Mouse (Mus musculus): ENCODE results near the gene Zfp334. TPM values are rescaled to one million over a fixed set of nuclear protein-coding genes. Genes with fewer than 3 reads are reported as not detected.

Zfp334 gene
- polyA plus RNA-seq, 1 experiment from 2014 or later, result 14.1 TPM

- Histone ChIP-seq H3K27ac (no peak overlapping the region), H3K4me3 (replicated peaks) (no peak overlapping the region), H3K27me3 (no peaks in the 10 kb centered on the region), H3K9ac (replicated peaks) (no peak overlapping the region), H3K36me3 (peaks cover 24% of the 10 kb centered on the region), H3K4me1 (replicated peaks) (peaks cover 24% of the 10 kb centered on the region), H3K4me2 (replicated peaks) (peak overlapping the region; percentile 15; the same call in 1 of the 2 replicates), H3K9me3 (no peaks in the 10 kb centered on the region)
- no peak for ATAC-seq
- WGBS, result 33% methylated on average over 3 of the region's 3 CpGs
Observed at GRCm38 (mm10) chr2:165371066-165371465, 17.0 kb downstream of the Zfp334 start.

GRCm38 (mm10) chr2:165370348-165370747, 17.7 kb downstream of the Zfp334 start:
- Histone ChIP-seq H3K9ac (replicated peaks) (no peak overlapping the region), H3K4me1 (replicated peaks) (peaks cover 22% of the 10 kb centered on the region), H3K4me2 (replicated peaks) (no peak overlapping the region), H3K36me3 (peaks cover 17% of the 10 kb centered on the region), H3K4me3 (replicated peaks) (no peak overlapping the region), H3K27me3 (peaks cover 3% of the 10 kb centered on the region; the same call in 1 of the 2 replicates), H3K27ac (no peak overlapping the region), H3K9me3 (no peaks in the 10 kb centered on the region)
- 83% methylated on average over 3 of the region's 3 CpGs for WGBS
- no peak for ATAC-seq

- peak within 1 kb of the TSS; percentile 88 for H3K27ac ChIP-seq
- peak within 1 kb of the TSS; percentile 78 for H3K4me2 ChIP-seq (replicated peaks)
- peaks cover 6% of the 10 kb centered on the region; the same call in 1 of the 2 replicates for H3K27me3 ChIP-seq
- ATAC-seq, result peak; percentile 70
- 0 out of 2 replicates have a peak, but pooled peaks cover under 1% of the 10 kb centered on the region for H3K36me3 ChIP-seq
- no peaks in the 10 kb centered on the region for H3K9me3 ChIP-seq
- peak within 1 kb of the TSS; percentile 57 for H3K4me3 ChIP-seq (replicated peaks)
- peak within 1 kb of the TSS; percentile 81 for H3K9ac ChIP-seq (replicated peaks)
- peaks cover 33% of the 10 kb centered on the region for H3K4me1 ChIP-seq (replicated peaks)
- under 1% methylated on average over 27 of the region's 27 CpGs for WGBS
Observed at GRCm38 (mm10) chr2:165368496-165368895, 19.6 kb downstream of the Zfp334 start, which contains the start of gene Zfp663. Gene Zfp663, minus strand, starts transcription at chr2:165368729.

- Histone ChIP-seq H3K36me3 (no peaks in the 10 kb centered on the region), H3K27ac (peak overlapping the region; percentile 88), H3K4me1 (replicated peaks) (peaks cover 33% of the 10 kb centered on the region), H3K9ac (replicated peaks) (peak overlapping the region; percentile 81), H3K9me3 (no peaks in the 10 kb centered on the region), H3K4me3 (replicated peaks) (peak overlapping the region; percentile 57), H3K27me3 (peaks cover 9% of the 10 kb centered on the region; the same call in 1 of the 2 replicates), H3K4me2 (replicated peaks) (peak overlapping the region; percentile 78)
- ATAC-seq, result no peak; the same call in none of the 2 replicates
- 1% methylated on average over 13 of the region's 13 CpGs for WGBS
Observed at GRCm38 (mm10) chr2:165367868-165368439, 20.1 kb downstream of the Zfp334 start.

- Histone ChIP-seq H3K27me3 (peaks cover 9% of the 10 kb centered on the region), H3K4me2 (replicated peaks) (peak overlapping the region; percentile 78), H3K4me1 (replicated peaks) (peaks cover 33% of the 10 kb centered on the region), H3K9ac (replicated peaks) (no peak overlapping the region), H3K36me3 (no peaks in the 10 kb centered on the region), H3K4me3 (replicated peaks) (peak overlapping the region; percentile 20), H3K9me3 (no peaks in the 10 kb centered on the region), H3K27ac (no peak overlapping the region)
- no peak for ATAC-seq
- WGBS, result 21% methylated on average over 5 of the region's 8 CpGs
Observed at GRCm38 (mm10) chr2:165367047-165367520, 21.0 kb downstream of the Zfp334 start.

GRCm38 (mm10) chr2:165364334-165365091, 23.5 kb downstream of the Zfp334 start:
- no peaks in the 10 kb centered on the region; the same call in 1 of the 2 replicates for H3K36me3 ChIP-seq
- H3K4me1 ChIP-seq (replicated peaks), result peaks cover 33% of the 10 kb centered on the region
- peak overlapping the region; percentile 16 for H3K4me2 ChIP-seq (replicated peaks)
- peaks cover 9% of the 10 kb centered on the region for H3K27me3 ChIP-seq
- no peaks in the 10 kb centered on the region for H3K9me3 ChIP-seq
- no peak overlapping the region for H3K27ac ChIP-seq
- WGBS, result 17% methylated on average over 21 of the region's 21 CpGs
- H3K4me3 ChIP-seq (replicated peaks), result no peak overlapping the region
- peak; percentile 38; the same call in 1 of the 2 replicates for ATAC-seq
- no peak overlapping the region for H3K9ac ChIP-seq (replicated peaks)

GRCm38 (mm10) chr2:165363282-165363681, 24.8 kb downstream of the Zfp334 start:
- Histone ChIP-seq H3K36me3 (peaks cover 6% of the 10 kb centered on the region), H3K9me3 (no peaks in the 10 kb centered on the region), H3K27ac (no peak overlapping the region), H3K4me3 (replicated peaks) (no peak overlapping the region), H3K27me3 (peaks cover 9% of the 10 kb centered on the region), H3K4me1 (replicated peaks) (peaks cover 26% of the 10 kb centered on the region), H3K9ac (replicated peaks) (no peak overlapping the region), H3K4me2 (replicated peaks) (no peak overlapping the region)
- 88% methylated on average over 6 of the region's 6 CpGs for whole genome bisulfite sequencing
- no peak for ATAC-seq

GRCm38 (mm10) chr2:165360861-165361260, 27.2 kb downstream of the Zfp334 start:
- peaks cover 13% of the 10 kb centered on the region for H3K36me3 ChIP-seq
- H3K9me3 ChIP-seq, result no peaks in the 10 kb centered on the region
- 0% methylated on average over 1 of the region's 1 CpGs for WGBS
- H3K4me3 ChIP-seq (replicated peaks), result no peak overlapping the region
- H3K27me3 ChIP-seq, result peaks cover 9% of the 10 kb centered on the region
- H3K9ac ChIP-seq (replicated peaks), result no peak overlapping the region
- peak; percentile 55; the same call in 1 of the 2 replicates for ATAC-seq
- no peak overlapping the region for H3K27ac ChIP-seq
- no peak overlapping the region for H3K4me2 ChIP-seq (replicated peaks)
- peaks cover 11% of the 10 kb centered on the region for H3K4me1 ChIP-seq (replicated peaks)

- WGBS, result 91% methylated on average over 20 of the region's 20 CpGs
- H3K36me3 ChIP-seq, result peaks cover 39% of the 10 kb centered on the region
- ATAC-seq, result no peak
- peaks cover 27% of the 10 kb centered on the region for H3K9me3 ChIP-seq
- no peaks in the 10 kb centered on the region for H3K27me3 ChIP-seq
- no peak overlapping the region for H3K27ac ChIP-seq
- no peak overlapping the region for H3K9ac ChIP-seq (replicated peaks)
- H3K4me3 ChIP-seq (replicated peaks), result no peak overlapping the region
- no peak overlapping the region for H3K4me2 ChIP-seq (replicated peaks)
- H3K4me1 ChIP-seq (replicated peaks), result 0 out of 2 replicates have a peak, but pooled peaks cover 3% of the 10 kb centered on the region
Observed at GRCm38 (mm10) chr2:165351828-165352513, 36.1 kb downstream of the Zfp334 start.

- Histone ChIP-seq H3K4me2 (replicated peaks) (no peak overlapping the region), H3K4me3 (replicated peaks) (no peak overlapping the region), H3K9ac (replicated peaks) (no peak overlapping the region), H3K27me3 (no peaks in the 10 kb centered on the region; the same call in 1 of the 2 replicates), H3K4me1 (replicated peaks) (0 out of 2 replicates have a peak, but pooled peaks cover 3% of the 10 kb centered on the region), H3K9me3 (peaks cover 25% of the 10 kb centered on the region), H3K27ac (no peak overlapping the region), H3K36me3 (peaks cover 32% of the 10 kb centered on the region)
- 27% methylated on average over 8 of the region's 8 CpGs for WGBS
- peak; percentile 76; the same call in 1 of the 2 replicates for ATAC-seq
Observed at GRCm38 (mm10) chr2:165349466-165349865, 38.6 kb downstream of the Zfp334 start.

GRCm38 (mm10) chr2:165346180-165346579, 41.9 kb downstream of the Zfp334 start:
- no peaks in the 10 kb centered on the region; the same call in 1 of the 2 replicates for H3K27me3 ChIP-seq
- H3K9ac ChIP-seq (replicated peaks), result no peak overlapping the region
- H3K4me1 ChIP-seq (replicated peaks), result 0 out of 2 replicates have a peak, but pooled peaks cover 3% of the 10 kb centered on the region
- 83% methylated on average over 5 of the region's 5 CpGs for WGBS
- no peaks in the 10 kb centered on the region for H3K9me3 ChIP-seq
- ATAC-seq, result no peak
- no peak overlapping the region for H3K27ac ChIP-seq
- no peak overlapping the region for H3K4me3 ChIP-seq (replicated peaks)
- no peaks in the 10 kb centered on the region for H3K36me3 ChIP-seq
- H3K4me2 ChIP-seq (replicated peaks), result no peak overlapping the region
